Mouse (Mus musculus) adrenal gland, postnatal 25 days (tissue): Measurements from ENCODE around the gene Olfr600. TPM values are rescaled to one million over a fixed set of nuclear protein-coding genes. Genes with fewer than 3 reads are reported as not detected.
"Not testable (repeated sequence)": the region's sequence is repeated elsewhere in the genome, so short reads cannot be mapped to it uniquely, and the experiment has no call there.

Source experiments
- DNase-seq: peaks from one replicate; pipeline ENCODE4 v3.0.0; 2021; ENCODE audit warnings: mixed read lengths
- long read RNA-seq: library from polyadenylated mRNA; stranded (forward); transcript quantifications from one replicate; pipeline ENCODE4 v2.0.0, GENCODE M21; 2021
- total RNA-seq: library from RNA; stranded (reverse); gene quantifications from 2 replicates; pipeline ENCODE4 v1.2.3, GENCODE M21; 2021

The Olfr600 gene
- not detected in 2 replicates for total RNA-seq
- long read RNA-seq = 0 reads

- no peak for DNase-seq
Observed at GRCm38 (mm10) chr7:103349569-103349968, at the start of gene Olfr600. Olfr600 (minus strand) TSS chr7:103349669.

GRCm38 (mm10) chr7:103398981-103399380, 49.5 kb upstream of the Olfr600 start:
- no peak for DNase-seq

- no peak for DNase-seq
Observed at GRCm38 (mm10) chr7:103397758-103398157, 48.3 kb upstream of the Olfr600 start.

GRCm38 (mm10) chr7:103386077-103386476, 36.6 kb upstream of the Olfr600 start, which contains the start of gene Olfr603:
Olfr603 (minus strand) TSS chr7:103386177.
- no peak for DNase-seq

- DNase-seq = no peak
Observed at GRCm38 (mm10) chr7:103362555-103362954, 13.1 kb upstream of the Olfr600 start, which contains the start of gene Olfr601. Olfr601 (minus strand) TSS chr7:103362655.

- DNase-seq = no peak
Observed at GRCm38 (mm10) chr7:103335617-103336016, 13.9 kb downstream of the Olfr600 start, which contains the start of gene Olfr599. Olfr599 (plus strand) TSS chr7:103335917.

- no peak for DNase-seq
Observed at GRCm38 (mm10) chr7:103323268-103323667, 26.2 kb downstream of the Olfr600 start, which contains the start of gene Olfr598. Olfr598 (plus strand) TSS chr7:103323568.

GRCm38 (mm10) chr7:103316015-103316414, 33.5 kb downstream of the Olfr600 start, which contains the start of gene Olfr597:
Olfr597 (plus strand) TSS chr7:103316315.
- not testable (repeated sequence) for DNase-seq

- not testable (repeated sequence) for DNase-seq
Observed at GRCm38 (mm10) chr7:103305348-103305747, 44.1 kb downstream of the Olfr600 start, which contains the start of gene Olfr596. Olfr596 (plus strand) TSS chr7:103305648.

Other genes starting within 250 kb of the Olfr600 start
- gene Olfr586, start 224.0 kb downstream of the Olfr600 start, total RNA-seq = not detected in 2 replicates
- gene Olfr588-ps1, start 208.8 kb downstream of the Olfr600 start, total RNA-seq = not detected in 2 replicates
- gene Olfr589, start 193.3 kb downstream of the Olfr600 start, total RNA-seq = not detected in 2 replicates
- not detected in 2 replicates for gene Olfr591, start 171.3 kb downstream of the Olfr600 start, total RNA-seq
- not detected in 2 replicates for gene Olfr592, start 164.9 kb downstream of the Olfr600 start, total RNA-seq
- not detected in 2 replicates for gene Olfr593, start 137.8 kb downstream of the Olfr600 start, total RNA-seq
- not detected in 2 replicates for gene Olfr594, start 132.7 kb downstream of the Olfr600 start, total RNA-seq
- not detected in 2 replicates for gene Usp17ld, start 97.2 kb downstream of the Olfr600 start, total RNA-seq
- gene Olfr596, start 44.0 kb downstream of the Olfr600 start, total RNA-seq = not detected in 2 replicates
- gene Olfr597, start 33.4 kb downstream of the Olfr600 start, total RNA-seq = not detected in 2 replicates
- gene Olfr598, start 26.1 kb downstream of the Olfr600 start, total RNA-seq = not detected in 2 replicates
- not detected in 2 replicates for gene Olfr599, start 13.8 kb downstream of the Olfr600 start, total RNA-seq
- not detected in 2 replicates for gene Olfr601, start 13.0 kb upstream of the Olfr600 start, total RNA-seq
- gene Olfr603, start 36.5 kb upstream of the Olfr600 start, total RNA-seq = not detected in 2 replicates
- gene Usp17lc, start 65.4 kb upstream of the Olfr600 start, total RNA-seq = not detected in 2 replicates
- not detected in 2 replicates for gene Olfr605, start 95.8 kb upstream of the Olfr600 start, total RNA-seq
- not detected in 2 replicates for gene Olfr606, start 99.4 kb upstream of the Olfr600 start, total RNA-seq
- gene Olfr607, start 114.5 kb upstream of the Olfr600 start, total RNA-seq = not detected in 2 replicates
- gene Olfr608, start 120.2 kb upstream of the Olfr600 start, total RNA-seq = not detected in 2 replicates
- gene Olfr609, start 148.4 kb upstream of the Olfr600 start, total RNA-seq = not detected in 2 replicates
- gene Olfr610, start 162.5 kb upstream of the Olfr600 start, total RNA-seq = not detected in 2 replicates
- not detected in 2 replicates for gene Olfr611, start 171.2 kb upstream of the Olfr600 start, total RNA-seq
- not detected in 2 replicates for gene Olfr612, start 193.0 kb upstream of the Olfr600 start, total RNA-seq
- gene Olfr613, start 198.4 kb upstream of the Olfr600 start, total RNA-seq = not detected in 2 replicates
- not detected in 2 replicates for gene Olfr615, start 206.4 kb upstream of the Olfr600 start, total RNA-seq
- not detected in 2 replicates for gene Olfr616, start 219.5 kb upstream of the Olfr600 start, total RNA-seq
- gene Olfr617, start 223.4 kb upstream of the Olfr600 start, total RNA-seq = not detected in 2 replicates
- not detected in 2 replicates for gene Olfr618, start 240.4 kb upstream of the Olfr600 start, total RNA-seq